Mouse (Mus musculus) bone marrow macrophage, adult 2 months (primary cell): ENCODE results near the gene Flcn.

Source experiments
- CTCF ChIP-seq: IDR thresholded peaks from 2 replicates; pipeline ENCODE4 v1.5.1; 2012; ENCODE audit warnings: low read depth, mild to moderate bottlenecking, low read length, moderate library complexity
- POLR2A ChIP-seq: IDR thresholded peaks from 2 replicates; pipeline ENCODE4 v1.6.1; 2012; ENCODE audit warnings: mild to moderate bottlenecking, low read depth, low read length, borderline replicate concordance

- no peak for TF ChIP-seq CTCF
- no peak for TF ChIP-seq POLR2A
Measured at GRCm38 (mm10) chr11:59811211-59811610, 1.4 kb upstream of the Flcn start.
